Mouse (Mus musculus) heart, adult 2 months (tissue): ENCODE measurements around the gene Gm28539.

Source experiments
- CTCF ChIP-seq: fragments of 200-600 bp; IDR thresholded peaks from 2 replicates; pipeline ENCODE4 v1.8.1; 2022; ENCODE audit warnings: antibody characterized with exemption, mild to moderate bottlenecking, moderate library complexity
- EP300 ChIP-seq: fragments of 200-500 bp; IDR thresholded peaks from 2 replicates; pipeline ENCODE4 v1.6.1; 2011; ENCODE audit warnings: low read depth, low read length, control low read depth; ENCODE audit not compliant: insufficient read depth
- POLR2A ChIP-seq: fragments of 200-500 bp; IDR thresholded peaks from 2 replicates; pipeline ENCODE4 v1.6.1; 2011; ENCODE audit warnings: mild to moderate bottlenecking, low read depth, low read length, control low read depth; ENCODE audit not compliant: insufficient read depth

DNA sequence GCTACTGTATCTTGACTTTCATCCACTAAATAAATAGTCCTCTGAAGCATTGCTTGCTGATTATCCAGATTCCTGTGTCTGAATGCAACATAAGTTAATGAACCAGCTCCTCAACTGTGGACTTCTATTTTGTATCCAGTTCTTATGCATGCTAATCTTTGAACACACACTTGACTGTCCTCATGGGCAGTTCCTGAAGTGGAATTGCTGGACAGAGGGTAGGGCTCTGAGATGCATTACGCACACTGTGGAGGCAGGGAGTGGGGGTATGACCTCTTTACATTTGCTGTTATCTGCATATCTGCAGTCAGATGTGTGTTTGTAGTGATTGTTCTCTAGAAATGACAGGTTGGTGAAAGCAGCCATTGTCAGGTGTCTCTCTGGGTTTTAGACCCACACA is 91.6 kb downstream of the Gm28539 start:
- TF ChIP-seq CTCF: no peak
- no peak for TF ChIP-seq POLR2A
- TF ChIP-seq EP300: no peak
